Mouse (Mus musculus): Measurements from ENCODE around the gene Lrig2. TPM values are rescaled to one million over a fixed set of nuclear protein-coding genes. Genes with fewer than 3 reads are reported as not detected.
A peak's percentile ranks its signal among the peaks of the same experiment; 100 is the strongest.

Lrig2 gene
- total RNA-seq, 1 experiment = 21.7 TPM

GRCm38 (mm10) chr3:104441870-104442283 is 69.8 kb downstream of the Lrig2 start:
- TF ChIP-seq HCFC1 (IDR thresholded peaks at IDR 0.05; ENCODE audit: borderline replicate concordance, insufficient read depth, low read length) (0 out of 2 replicates have a peak, but pooled peaks have one; percentile 46), MAFK (IDR thresholded peaks at IDR 0.05; ENCODE audit: insufficient read depth, low read depth, low read length) (0 out of 2 replicates have a peak, but pooled peaks have one; percentile 35), CHD2 (IDR thresholded peaks at IDR 0.05; ENCODE audit: low read depth, low read length) (no peak), ZNF384 (IDR thresholded peaks at IDR 0.05; ENCODE audit: low read depth, low read length) (0 out of 2 replicates have a peak, but pooled peaks have one; percentile 33), ZC3H11A (IDR thresholded peaks at IDR 0.05; ENCODE audit: borderline replicate concordance, low read depth, low read length) (peak; percentile 98)
- peak overlapping the region; percentile 48 for H3K9ac ChIP-seq (ENCODE audit: insufficient read depth, low read depth, low read length, poor library complexity, severe bottlenecking)
- in situ Hi-C loops (cut with MboI; ENCODE audit: low sequenced_read_pairs in 2 of 2, unreplicated experiment in 2 of 2) = no loop called here
- no peaks in the 10 kb centered on the region for H3K9me3 ChIP-seq (ENCODE audit: control insufficient read depth, insufficient read depth, low read depth, low read length)
- peak overlapping the region; percentile 11 to 54; a peak in 2 of 4 replicates for H3K4me3 ChIP-seq (ENCODE audit: insufficient read depth in 1 of 2, low read depth in 1 of 2, low read length in 2 of 2, poor library complexity in 1 of 2, severe bottlenecking in 1 of 2)
- H3K4me1 ChIP-seq (ENCODE audit: control insufficient read depth in 2 of 2, insufficient read depth in 2 of 2, low read length in 2 of 2, poor library complexity in 1 of 2) = peaks cover 0 to 4% of the 10 kb centered on the region in 2 experiments; a peak in 3 of 4 replicates
- peak; percentile 90 for DNase-seq (ENCODE audit: low read depth, low spot score)
- H3K27ac ChIP-seq (ENCODE audit: insufficient read depth, low read depth, low read length, poor library complexity, severe bottlenecking) = no peak overlapping the region
- H3K36me3 ChIP-seq (ENCODE audit: control insufficient read depth, insufficient read depth, low read length, poor library complexity, severe bottlenecking) = no peaks in the 10 kb centered on the region

- in situ Hi-C loops (cut with MboI; ENCODE audit: low sequenced_read_pairs in 2 of 2, unreplicated experiment in 2 of 2) = no loop called here
- Histone ChIP-seq H3K9ac (ENCODE audit: insufficient read depth, low read depth, low read length, poor library complexity, severe bottlenecking) (peak overlapping the region; percentile 48), H3K9me3 (ENCODE audit: control insufficient read depth, insufficient read depth, low read depth, low read length) (no peaks in the 10 kb centered on the region), H3K4me3 (ENCODE audit: insufficient read depth in 1 of 2, low read depth in 1 of 2, low read length in 2 of 2, poor library complexity in 1 of 2, severe bottlenecking in 1 of 2) (peak overlapping the region; percentile 11 to 54; a peak in 3 of 4 replicates), H3K36me3 (ENCODE audit: control insufficient read depth, insufficient read depth, low read length, poor library complexity, severe bottlenecking) (no peaks in the 10 kb centered on the region), H3K4me1 (ENCODE audit: control insufficient read depth in 2 of 2, insufficient read depth in 2 of 2, low read length in 2 of 2, poor library complexity in 1 of 2) (peaks cover 0 to 4% of the 10 kb centered on the region in 2 experiments; a peak in 3 of 4 replicates), H3K27ac (ENCODE audit: insufficient read depth, low read depth, low read length, poor library complexity, severe bottlenecking) (no peak overlapping the region)
- TF ChIP-seq HCFC1 (IDR thresholded peaks at IDR 0.05; ENCODE audit: borderline replicate concordance, insufficient read depth, low read length) (no peak), CHD2 (IDR thresholded peaks at IDR 0.05; ENCODE audit: low read depth, low read length) (no peak), ZC3H11A (IDR thresholded peaks at IDR 0.05; ENCODE audit: borderline replicate concordance, low read depth, low read length) (no peak), ZNF384 (IDR thresholded peaks at IDR 0.05; ENCODE audit: low read depth, low read length) (no peak), MAFK (IDR thresholded peaks at IDR 0.05; ENCODE audit: insufficient read depth, low read depth, low read length) (no peak)
- DNase-seq (ENCODE audit: low read depth, low spot score) = no peak
These were observed 70.3 kb downstream of the Lrig2 start for GRCm38 (mm10) chr3:104441435-104441834.

- Histone ChIP-seq H3K9me3 (ENCODE audit: control insufficient read depth, insufficient read depth, low read depth, low read length) (no peaks in the 10 kb centered on the region), H3K4me1 (ENCODE audit: control insufficient read depth in 2 of 2, insufficient read depth in 2 of 2, low read length in 2 of 2, poor library complexity in 1 of 2) (peaks cover 2 to 5% of the 10 kb centered on the region in 2 experiments), H3K27ac (ENCODE audit: insufficient read depth, low read depth, low read length, poor library complexity, severe bottlenecking) (no peak overlapping the region), H3K36me3 (ENCODE audit: control insufficient read depth, insufficient read depth, low read length, poor library complexity, severe bottlenecking) (no peaks in the 10 kb centered on the region), H3K9ac (ENCODE audit: insufficient read depth, low read depth, low read length, poor library complexity, severe bottlenecking) (no peak overlapping the region), H3K4me3 (ENCODE audit: insufficient read depth in 1 of 2, low read depth in 1 of 2, low read length in 2 of 2, poor library complexity in 1 of 2, severe bottlenecking in 1 of 2) (no peak overlapping the region)
- TF ChIP-seq ZC3H11A (IDR thresholded peaks at IDR 0.05; ENCODE audit: borderline replicate concordance, low read depth, low read length) (no peak), CHD2 (IDR thresholded peaks at IDR 0.05; ENCODE audit: low read depth, low read length) (no peak), MAFK (IDR thresholded peaks at IDR 0.05; ENCODE audit: insufficient read depth, low read depth, low read length) (no peak), HCFC1 (IDR thresholded peaks at IDR 0.05; ENCODE audit: borderline replicate concordance, insufficient read depth, low read length) (no peak), ZNF384 (IDR thresholded peaks at IDR 0.05; ENCODE audit: low read depth, low read length) (no peak)
- no peak for DNase-seq (ENCODE audit: low read depth, low spot score)
- in situ Hi-C loops (cut with MboI; ENCODE audit: low sequenced_read_pairs in 2 of 2, unreplicated experiment in 2 of 2) = no loop called here
These were observed 72.9 kb downstream of the Lrig2 start for GRCm38 (mm10) chr3:104438777-104439176.

- H3K4me3 ChIP-seq (ENCODE audit: insufficient read depth in 1 of 2, low read depth in 1 of 2, low read length in 2 of 2, poor library complexity in 1 of 2, severe bottlenecking in 1 of 2) = no peak overlapping the region
- DNase-seq (ENCODE audit: low read depth, low spot score) = no peak
- in situ Hi-C loops (cut with MboI; ENCODE audit: low sequenced_read_pairs in 2 of 2, unreplicated experiment in 2 of 2) = no loop called here
- TF ChIP-seq CHD2 (IDR thresholded peaks at IDR 0.05; ENCODE audit: low read depth, low read length) = no peak
- no peak for TF ChIP-seq ZC3H11A (IDR thresholded peaks at IDR 0.05; ENCODE audit: borderline replicate concordance, low read depth, low read length)
- no peak for TF ChIP-seq MAFK (IDR thresholded peaks at IDR 0.05; ENCODE audit: insufficient read depth, low read depth, low read length)
- TF ChIP-seq HCFC1 (IDR thresholded peaks at IDR 0.05; ENCODE audit: borderline replicate concordance, insufficient read depth, low read length) = no peak
- no peak for TF ChIP-seq ZNF384 (IDR thresholded peaks at IDR 0.05; ENCODE audit: low read depth, low read length)
- H3K27ac ChIP-seq (ENCODE audit: insufficient read depth, low read depth, low read length, poor library complexity, severe bottlenecking) = no peak overlapping the region
- no peak overlapping the region for H3K9ac ChIP-seq (ENCODE audit: insufficient read depth, low read depth, low read length, poor library complexity, severe bottlenecking)
- peaks cover 2 to 6% of the 10 kb centered on the region in 2 experiments for H3K4me1 ChIP-seq (ENCODE audit: control insufficient read depth in 2 of 2, insufficient read depth in 2 of 2, low read length in 2 of 2, poor library complexity in 1 of 2)
- no peaks in the 10 kb centered on the region for H3K9me3 ChIP-seq (ENCODE audit: control insufficient read depth, insufficient read depth, low read depth, low read length)
- no peaks in the 10 kb centered on the region for H3K36me3 ChIP-seq (ENCODE audit: control insufficient read depth, insufficient read depth, low read length, poor library complexity, severe bottlenecking)
These were observed 74.1 kb downstream of the Lrig2 start for GRCm38 (mm10) chr3:104437576-104437975.
